Comparison of ENCODE assay signal across 9 mouse cellular contexts in genomic region chr4:133841035-133841434, GRCm38 (mm10). TPM values are rescaled to one million over a fixed set of nuclear protein-coding genes. Genes with fewer than 3 reads are reported as not detected.
A peak's percentile ranks its signal among the peaks of the same experiment; 100 is the strongest.
DNase-seq lines count a peak whose midpoint lies in the region; ATAC-seq and TF ChIP-seq lines count a peak whose summit lies in the region.
"Had no signal": no experiment of that assay in that cellular context is flagged by ENCODE, and none has a peak within 500 bp of the region (broad histone marks: within the 10 kb centered on the region; RNA-seq: fewer than 3 reads in every experiment).

No protein-coding gene starts in this region.

- no peak for ATAC-seq in liver, embryonic 11.5 days (replicated peaks; ENCODE audit: low FRiP score)
- peak; percentile 87 for ATAC-seq in activated CD4-positive, CD25-positive, alpha-beta regulatory T cell, adult 4 months
- ATAC-seq in lung, embryonic 16.5 days (ENCODE audit: low read depth) = peak; percentile 43; the same call in 1 of the 2 replicates
- ATAC-seq in cerebellum, adult (ENCODE audit: insufficient number of reproducible peaks, low FRiP score, low TSS enrichment) = no peak
- no peak for ATAC-seq in hindbrain, embryonic 11.5 days (ENCODE audit: low FRiP score)

- H3K4me1 ChIP-seq in liver, embryonic 11.5 days (replicated peaks; ENCODE audit: control insufficient read depth, insufficient read depth, low read length) = 0 out of 2 replicates have a peak, but pooled peaks cover 3% of the 10 kb centered on the region
- H3K4me1 ChIP-seq in lung, embryonic 16.5 days (replicated peaks; ENCODE audit: control insufficient read depth, insufficient read depth, low read length) = no peaks in the 10 kb centered on the region
- peaks cover 41% of the 10 kb centered on the region for H3K4me1 ChIP-seq in thymus, adult 2 months (replicated peaks; ENCODE audit: control insufficient read depth, insufficient read depth, low read length)
- no peaks in the 10 kb centered on the region for H3K4me1 ChIP-seq in hindbrain, embryonic 11.5 days (replicated peaks; ENCODE audit: control insufficient read depth, insufficient read depth, low read length)

- H3K27me3 ChIP-seq in liver, embryonic 11.5 days (replicated peaks; ENCODE audit: control insufficient read depth, insufficient read depth, low read length) = no peaks in the 10 kb centered on the region
- H3K27me3 ChIP-seq in lung, embryonic 16.5 days (ENCODE audit: control insufficient read depth, insufficient read depth, low read depth, low read length) = no peaks in the 10 kb centered on the region
- no peaks in the 10 kb centered on the region for H3K27me3 ChIP-seq in thymus, adult 2 months (ENCODE audit: control insufficient read depth, insufficient read depth, low read length)
- H3K27me3 ChIP-seq in hindbrain, embryonic 11.5 days (ENCODE audit: control insufficient read depth, insufficient read depth, low read length) = no peaks in the 10 kb centered on the region

- no peak overlapping the region for H3K4me2 ChIP-seq in liver, embryonic 11.5 days
- H3K4me2 ChIP-seq in lung, embryonic 16.5 days (ENCODE audit: low read depth, low read length) = no peak overlapping the region
- no peak overlapping the region for H3K4me2 ChIP-seq in hindbrain, embryonic 11.5 days (replicated peaks; ENCODE audit: low read depth, low read length)

- intact Hi-C loops in gastrocnemius, adult 2 months (cut with DNase I) = no loop called here

- H3K9ac ChIP-seq in liver, embryonic 11.5 days (ENCODE audit: low read depth, low read length) = no peak overlapping the region
- H3K9ac ChIP-seq in lung, embryonic 16.5 days (ENCODE audit: low read length) = no peak overlapping the region
- H3K9ac ChIP-seq in hindbrain, embryonic 11.5 days (ENCODE audit: low read depth, low read length) = no peak overlapping the region

- H3K9me3 ChIP-seq in liver, embryonic 11.5 days (ENCODE audit: control insufficient read depth, low read length) = no peaks in the 10 kb centered on the region
- no peaks in the 10 kb centered on the region for H3K9me3 ChIP-seq in lung, embryonic 16.5 days (ENCODE audit: control insufficient read depth, low read length)
- no peaks in the 10 kb centered on the region for H3K9me3 ChIP-seq in hindbrain, embryonic 11.5 days (ENCODE audit: control insufficient read depth, low read length)

- TF ChIP-seq CTCF in thymus, adult 2 months (IDR thresholded peaks at IDR 0.05; ENCODE audit: borderline replicate concordance, control insufficient read depth, extremely low read depth, insufficient read depth, low read length, poor library complexity) = peak; percentile 43; the same call in 1 of the 2 replicates
- no peak for TF ChIP-seq CTCF in gastrocnemius, adult 2 months (IDR thresholded peaks at IDR 0.05)

- H3K36me3 ChIP-seq in liver, embryonic 11.5 days (ENCODE audit: control insufficient read depth, insufficient read depth, low read length) = no peaks in the 10 kb centered on the region
- no peaks in the 10 kb centered on the region for H3K36me3 ChIP-seq in lung, embryonic 16.5 days (ENCODE audit: control insufficient read depth, insufficient read depth, low read length)
- no peaks in the 10 kb centered on the region for H3K36me3 ChIP-seq in thymus, adult 2 months (ENCODE audit: control insufficient read depth, insufficient read depth, low read length)
- no peaks in the 10 kb centered on the region for H3K36me3 ChIP-seq in hindbrain, embryonic 11.5 days (ENCODE audit: control insufficient read depth, insufficient read depth, low read length)

- H3K27ac ChIP-seq in liver, embryonic 11.5 days (ENCODE audit: low read depth, low read length) = no peak overlapping the region
- H3K27ac ChIP-seq in lung, embryonic 16.5 days (ENCODE audit: low read length) = no peak overlapping the region
- peak overlapping the region; percentile 99 for H3K27ac ChIP-seq in thymus, adult 2 months (ENCODE audit: control insufficient read depth, insufficient read depth, low read length)
- H3K27ac ChIP-seq in hindbrain, embryonic 11.5 days (ENCODE audit: low read depth, low read length) = no peak overlapping the region
- no peak overlapping the region for H3K27ac ChIP-seq in gastrocnemius, adult 2 months
- H3K27ac ChIP-seq: macrophage had no signal

- peak; percentile 58; the same call in 1 of the 2 replicates for TF ChIP-seq POLR2A in thymus, adult 2 months (IDR thresholded peaks at IDR 0.05; ENCODE audit: control insufficient read depth, extremely low read depth, insufficient read depth, low read length, poor library complexity)

- peak; percentile 58 for DNase-seq in liver
- no peak for DNase-seq in liver, embryonic 11.5 days (ENCODE audit: low spot score)
- peak; percentile 88 for DNase-seq in thymus, adult 2 months
- DNase-seq in hindbrain, embryonic 11.5 days (ENCODE audit: low spot score) = no peak
- no peak for DNase-seq in gastrocnemius, adult 2 months

- no peak overlapping the region for H3K4me3 ChIP-seq in liver, embryonic 11.5 days (ENCODE audit: low read depth, low read length)
- no peak overlapping the region for H3K4me3 ChIP-seq in lung, embryonic 16.5 days (ENCODE audit: low read length)
- H3K4me3 ChIP-seq in thymus, adult 2 months (ENCODE audit: control insufficient read depth, insufficient read depth, low read length) = no peak overlapping the region
- H3K4me3 ChIP-seq in hindbrain, embryonic 11.5 days (ENCODE audit: low read depth, low read length) = no peak overlapping the region
- no peak overlapping the region for H3K4me3 ChIP-seq in gastrocnemius, adult 2 months

- WGBS in liver, embryonic 11.5 days = 22% methylated on average over 9 of the region's 9 CpGs
- WGBS in lung, embryonic 16.5 days = 31% methylated on average over 9 of the region's 9 CpGs
- WGBS in thymus, adult 2 months = 2% methylated on average over 9 of the region's 9 CpGs
- 41% methylated on average over 9 of the region's 9 CpGs for WGBS in hindbrain, embryonic 11.5 days

RNA-seq across cellular contexts. Expression of gene Rps6ka1, which starts 46.6 kb away (rescaled TPM):
- polyA plus RNA-seq in liver, embryonic 11.5 days (2014; fragmentation: Nextera tagmentation; extraction: Ambion mirVana) = 66.5 and 74.7 TPM in 2 replicates
- 100 to 1,000 TPM in 1 of 2 experiments, 10 to 100 TPM in 1; 96.5 to 113 TPM for polyA plus RNA-seq in activated CD4-positive, CD25-positive, alpha-beta regulatory T cell, adult 4 months (2017; shearing (Covaris generic))
- polyA plus RNA-seq in lung, embryonic 16.5 days (2015; fragmentation: Nextera tagmentation; extraction: Ambion mirVana) = 46.1 and 46.2 TPM in 2 replicates
- 79.3 and 84.0 TPM in 2 replicates for polyA plus RNA-seq in thymus, adult 2 months (2012; rRNA removed)
- 27.9 and 28.7 TPM in 2 replicates for polyA plus RNA-seq in hindbrain, embryonic 11.5 days (2014; fragmentation: Nextera tagmentation; extraction: Ambion mirVana)
- 1 to 10 TPM; 3.5 to 4.8 TPM for total RNA-seq in gastrocnemius, adult 2 months (2021)

Comparison
In these comparisons a context has a peak if more than half of its experiments do, and no peak if none do; other contexts are left out.
1. DNase-seq: peak in liver (single experiment) and thymus, adult 2 months (single experiment); none in liver, embryonic 11.5 days (single experiment), hindbrain, embryonic 11.5 days (single experiment) and gastrocnemius, adult 2 months (single experiment).
2. ATAC-seq: peak in activated CD4-positive, CD25-positive, alpha-beta regulatory T cell, adult 4 months (single experiment) and lung, embryonic 16.5 days (single experiment); none in liver, embryonic 11.5 days (single experiment), cerebellum, adult (single experiment) and hindbrain, embryonic 11.5 days (single experiment).